Mouse (Mus musculus) regulatory T cell (primary cell): ENCODE measurements at regions not wholly inside any gene's neighbourhood (a gene's known extent, or its start where the extent isn't known, plus 50 kb on each side); places are given as distances from the start of the nearest gene placed in this dataset.
"Not testable (repeated sequence)": the region's sequence is repeated elsewhere in the genome, so short reads cannot be mapped to it uniquely, and the experiment has no call there.

ENCODE experiments used
- in situ Hi-C: fragments of 300-600 bp; cut with MboI, MseI; formaldehyde crosslinking; loops from one replicate; pipeline ENCODE4 v1.15.1; 2025; ENCODE audit warnings: high pct_unique_total_duplicates

DNA sequence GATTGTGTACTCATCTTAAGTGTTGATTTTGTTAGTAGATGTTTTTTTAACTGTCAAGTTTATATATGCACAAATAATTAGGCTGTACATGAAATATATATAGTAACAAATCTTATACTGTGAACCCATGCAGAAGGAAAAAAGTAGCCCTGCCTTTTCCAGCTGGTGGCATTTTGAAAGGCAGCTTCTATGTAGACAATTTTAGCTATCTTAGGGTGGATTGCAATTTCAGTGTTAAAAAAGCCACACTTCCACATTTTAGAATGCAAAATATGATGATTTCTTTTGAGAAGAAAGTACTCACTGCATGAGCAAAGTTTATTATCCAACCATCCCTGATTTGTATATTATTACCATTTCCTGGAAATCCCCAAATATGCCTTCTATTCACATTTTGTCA, 1256.1 kb upstream of the Gm12353 start:
- in situ Hi-C loops = no loop called here

DNA sequence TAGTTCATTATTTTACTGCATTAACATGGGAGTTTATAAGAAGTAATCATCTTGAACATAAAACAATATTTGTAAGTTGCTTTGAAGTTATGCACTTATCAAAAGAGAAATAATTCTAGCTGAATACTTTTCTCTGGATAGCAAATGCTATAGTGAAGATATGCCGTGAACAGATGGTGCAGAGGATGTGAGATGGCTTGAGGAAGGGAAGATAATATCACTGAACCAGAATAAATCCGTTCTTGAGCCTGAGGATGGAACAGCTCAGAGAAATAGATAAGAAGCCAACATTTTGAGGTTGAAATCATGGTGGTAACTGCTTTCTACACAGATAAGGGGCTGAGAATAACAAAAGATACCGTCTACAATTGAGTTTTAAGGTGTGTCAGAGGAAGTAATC, 1239.7 kb upstream of the Gm12353 start:
- in situ Hi-C loops = no loop called here

DNA sequence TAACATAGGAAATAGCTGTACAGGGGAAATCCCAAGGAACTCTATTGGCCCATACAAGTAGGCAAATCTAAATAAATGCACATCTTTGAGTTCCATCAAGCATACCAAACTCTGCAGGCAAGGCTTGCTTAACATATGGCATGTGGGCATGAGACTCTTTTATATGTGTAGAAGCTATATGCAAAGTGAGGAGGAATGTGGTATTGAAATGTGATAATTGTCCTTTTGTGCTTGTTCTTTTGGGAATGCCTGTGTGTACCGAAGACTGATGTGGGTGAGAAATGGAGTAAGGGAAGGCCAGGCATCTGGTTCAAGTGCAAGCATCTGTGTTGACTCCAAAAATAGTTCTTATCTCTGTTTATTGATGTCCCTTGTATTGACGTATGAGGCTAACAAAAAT, 1239.3 kb upstream of the Gm12353 start:
- in situ Hi-C loops = no loop called here

DNA sequence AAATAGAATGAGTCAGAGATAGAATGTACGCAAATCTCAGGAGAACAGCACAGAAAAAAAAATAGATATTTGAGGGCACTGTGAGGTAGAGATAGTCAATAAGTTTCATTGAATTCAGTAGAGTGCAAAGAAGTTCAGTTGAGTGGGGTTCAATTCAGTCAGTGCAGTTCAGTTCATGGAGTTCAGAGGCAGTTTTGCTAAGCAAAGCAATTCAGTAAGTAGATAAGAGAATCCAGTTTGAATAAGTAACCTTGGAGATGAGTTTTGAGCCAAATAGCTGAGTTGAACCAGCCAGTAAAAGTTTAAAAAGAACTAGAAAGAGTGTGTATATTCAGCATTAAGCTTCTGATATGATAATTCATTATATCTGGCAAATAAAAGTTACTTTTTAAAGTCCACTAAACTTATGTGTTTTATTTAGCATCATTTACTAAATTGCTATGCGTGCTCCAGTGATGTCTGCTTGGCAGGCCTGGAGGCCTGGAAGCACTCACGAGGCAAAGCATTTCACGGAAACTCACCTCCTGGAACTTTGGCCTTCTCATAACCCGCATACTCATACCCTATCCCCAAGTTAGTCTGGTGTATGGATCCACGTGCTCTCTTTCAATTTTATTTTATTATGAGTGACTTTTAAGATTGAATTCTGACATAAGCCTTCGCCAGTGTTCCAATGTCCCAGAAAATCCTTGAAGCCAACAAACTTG, 1210.3 kb upstream of the Gm12353 start:
- in situ Hi-C loops = no loop called here

DNA sequence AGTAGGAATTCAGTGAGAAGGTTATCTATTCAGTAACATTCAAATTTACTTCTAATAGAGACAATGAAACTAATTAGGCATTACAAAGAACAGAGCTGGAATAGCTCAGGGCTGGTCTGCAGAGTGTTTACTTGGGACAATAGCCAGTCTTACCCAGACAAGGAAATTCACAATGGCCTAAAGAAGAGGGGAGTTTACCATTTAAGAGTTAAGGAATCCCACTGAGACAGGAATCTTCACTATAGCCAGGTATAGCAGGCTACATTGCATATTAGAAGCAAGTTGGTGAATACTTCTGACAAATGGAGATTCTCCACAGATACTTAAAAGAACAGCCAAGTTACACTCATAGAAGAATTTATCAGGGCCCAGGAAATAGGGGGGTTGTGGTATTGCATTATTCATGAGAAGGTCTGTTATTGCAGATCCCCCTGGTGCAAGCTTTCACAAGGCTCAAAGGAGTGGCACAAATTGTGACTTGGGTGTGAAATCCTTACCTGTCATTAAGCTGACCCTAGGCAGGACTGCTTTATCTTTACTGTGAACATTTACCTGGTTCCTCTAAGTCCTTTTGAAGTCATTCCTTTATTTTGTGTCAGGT, 1209.6 kb upstream of the Gm12353 start:
- in situ Hi-C loops = not testable (repeated sequence)

DNA sequence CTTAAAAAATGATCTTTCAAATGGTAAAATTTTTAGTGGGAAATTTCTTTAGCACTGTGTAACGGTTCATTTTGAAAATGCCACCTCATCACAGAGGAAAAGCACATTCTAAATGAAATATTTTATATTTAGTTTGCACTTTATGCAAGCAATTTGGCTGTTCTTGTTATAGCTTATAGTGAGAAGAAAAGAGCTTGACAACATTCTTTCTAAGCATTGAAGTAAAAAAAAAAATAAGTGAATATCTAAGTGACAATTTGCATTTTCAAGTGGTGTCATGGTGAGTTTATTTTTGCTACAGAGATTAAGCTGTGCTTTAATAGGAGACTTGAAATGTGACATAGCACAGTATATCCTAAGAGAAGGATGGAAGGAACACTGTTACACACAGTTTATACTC, 1194.9 kb upstream of the Gm12353 start:
- in situ Hi-C loops = no loop called here

DNA sequence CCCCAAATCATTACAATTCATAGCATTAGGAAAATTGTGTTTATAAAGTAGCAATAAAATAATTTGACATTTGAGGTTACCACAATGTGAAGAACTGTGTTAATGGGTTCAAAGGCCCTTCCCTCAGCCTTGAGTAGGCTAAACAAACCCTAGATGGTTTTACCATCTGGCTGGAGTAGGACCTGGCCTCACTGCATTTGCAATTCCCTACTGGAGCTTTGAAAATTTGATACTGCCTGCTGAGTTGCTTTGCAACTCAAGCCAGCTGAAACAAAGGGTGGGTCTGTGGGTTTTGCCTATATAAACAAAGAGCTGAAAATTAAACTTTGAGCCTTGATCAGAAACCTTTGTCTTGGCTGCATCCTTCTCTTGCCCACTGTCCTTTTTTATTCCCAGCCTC, 1163.9 kb upstream of the Gm12353 start:
- in situ Hi-C loops = no loop called here

DNA sequence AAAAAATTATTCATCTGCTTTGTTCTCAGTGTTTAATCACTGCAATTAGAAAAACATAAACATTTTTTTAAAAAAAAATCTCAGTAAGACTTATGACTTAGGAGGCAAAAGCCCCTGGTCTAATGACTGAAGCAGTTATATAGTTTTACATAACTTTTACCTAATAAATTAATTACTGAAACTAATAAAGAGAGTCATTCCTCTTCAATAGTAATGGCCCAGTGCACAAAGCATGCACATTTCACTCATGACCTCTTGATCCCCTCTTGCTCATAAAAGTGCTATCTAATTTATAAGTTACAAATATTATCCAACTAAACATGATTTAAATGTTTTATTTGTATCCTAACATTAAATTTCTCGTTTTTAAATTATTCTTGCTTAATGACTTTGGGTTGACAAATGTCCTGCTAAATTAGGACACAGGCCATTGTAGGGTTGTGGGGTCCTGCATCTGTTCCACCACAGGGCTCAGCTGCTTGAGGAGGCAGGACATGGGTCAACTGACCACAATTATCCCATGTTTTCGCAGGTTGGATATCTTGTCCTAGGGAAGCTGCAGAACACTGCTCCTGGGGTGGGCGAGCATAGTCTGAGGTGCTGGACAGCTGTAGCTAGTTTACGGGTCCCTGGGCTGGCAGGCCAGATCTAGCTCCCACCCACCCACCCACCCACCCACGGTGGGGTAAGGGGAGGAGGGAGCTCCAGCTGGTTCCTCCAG, 1160.8 kb upstream of the Gm12353 start:
- in situ Hi-C loops = no loop called here

DNA sequence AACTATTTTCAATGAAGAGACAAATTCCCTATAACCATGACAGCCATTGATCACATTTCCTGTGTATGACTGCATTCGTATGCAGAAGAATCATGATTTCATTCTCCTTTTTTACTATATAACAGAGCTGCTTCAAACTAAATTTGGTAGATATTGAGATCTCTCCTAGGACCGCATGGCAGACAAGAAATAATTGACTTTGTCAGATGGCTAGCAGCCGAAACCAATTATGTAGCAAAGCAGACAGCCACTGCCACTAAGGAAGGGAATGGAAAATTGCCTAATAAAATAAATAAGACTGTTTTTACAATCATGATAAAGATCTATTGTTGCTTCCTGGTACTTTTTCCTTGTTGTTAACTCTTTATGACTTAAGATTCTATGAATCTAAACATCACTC, 1143.6 kb upstream of the Gm12353 start:
- in situ Hi-C loops = loop anchor here (10.0 to 25.0 kb wide), 2 partner anchors 627 to 1626 kb away; no protein-coding TSS in a partner anchor

DNA sequence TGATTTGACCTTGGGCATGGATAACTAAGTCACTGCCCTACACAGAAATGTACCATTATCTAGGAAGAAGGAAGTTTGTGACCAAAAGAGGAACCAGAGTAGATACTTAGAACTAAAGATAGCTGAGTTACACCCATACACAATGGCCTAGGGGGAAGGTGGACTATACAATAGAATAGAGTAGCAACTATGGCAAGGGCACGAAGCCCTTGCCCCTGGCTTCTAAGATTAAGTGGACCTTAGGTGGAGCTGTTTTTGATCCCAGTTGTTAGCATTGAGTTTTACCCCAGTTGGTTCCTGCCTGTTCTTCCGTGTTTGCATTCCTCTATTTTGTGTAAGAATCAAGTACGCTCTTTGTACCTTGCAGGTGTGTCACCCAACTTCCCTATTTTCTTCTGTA, 1137.0 kb upstream of the Gm12353 start:
- in situ Hi-C loops = loop anchor here (10.0 to 25.0 kb wide), 2 partner anchors 633 to 1619 kb away; no protein-coding TSS in a partner anchor

DNA sequence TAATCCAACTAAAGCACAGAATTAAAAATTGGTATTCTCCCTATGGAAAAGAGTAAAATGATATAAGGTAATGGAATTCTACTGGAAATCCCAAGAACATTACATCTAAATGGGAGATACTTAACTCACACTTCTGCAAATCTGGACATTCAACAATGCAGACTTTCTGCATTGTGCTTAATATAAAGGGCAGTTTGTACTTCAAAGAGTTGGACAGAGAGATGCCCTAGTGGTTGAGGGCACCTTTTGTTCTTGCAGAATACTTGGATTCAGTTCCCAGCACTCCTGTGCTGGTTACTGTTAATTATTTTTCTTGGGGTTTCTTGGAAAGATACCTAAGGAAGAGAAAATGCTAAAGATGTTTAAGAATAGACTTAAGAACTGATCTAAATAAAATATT, 1135.7 kb upstream of the Gm12353 start:
- in situ Hi-C loops = loop anchor here (10.0 to 25.0 kb wide), 2 partner anchors 635 to 1618 kb away; no protein-coding TSS in a partner anchor
